Comparison of ENCODE assay signal across 8 mouse cellular contexts in the genomic region with DNA sequence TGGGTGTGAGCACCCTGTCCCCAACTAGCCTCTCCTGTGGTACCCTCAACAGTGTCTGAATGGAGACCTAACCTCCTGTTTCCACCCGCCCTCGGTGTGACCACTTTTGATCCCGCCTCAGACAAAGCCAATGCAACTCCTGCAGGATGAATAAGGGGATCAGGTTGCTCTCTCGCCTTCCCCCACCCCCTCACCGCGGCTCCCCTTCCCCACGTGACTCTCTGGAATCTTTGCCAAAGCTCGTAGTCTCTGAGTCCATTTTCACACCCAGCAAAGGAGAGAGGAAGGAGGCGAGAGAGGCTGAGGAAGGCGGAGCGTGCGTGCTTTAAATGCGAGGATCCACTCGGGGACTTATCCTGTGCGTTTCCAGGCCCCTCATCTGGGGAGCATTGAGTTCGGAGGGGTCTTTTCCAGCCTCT. TPM values are rescaled to one million over a fixed set of nuclear protein-coding genes. Genes with fewer than 3 reads are reported as not detected.
DNase-seq lines count a peak whose midpoint lies in the region; ATAC-seq and TF ChIP-seq lines count a peak whose summit lies in the region.

TSS of gene Fras1 (plus strand) at position 389 of the 419 bp plus-strand sequence.

- no peaks in the 10 kb centered on the region for H3K27me3 ChIP-seq in forebrain, embryonic 11.5 days (ENCODE audit: control insufficient read depth, insufficient read depth, low read length)
- H3K27me3 ChIP-seq in intestine, embryonic 16.5 days (replicated peaks; ENCODE audit: control insufficient read depth, insufficient read depth, low read length), result no peaks in the 10 kb centered on the region
- H3K27me3 ChIP-seq in neural tube, embryonic 13.5 days, result peaks cover 19% of the 10 kb centered on the region

- peak within 1 kb of the TSS; percentile 76 for H3K4me3 ChIP-seq in gastrocnemius, adult 2 months
- H3K4me3 ChIP-seq in forebrain, embryonic 11.5 days (ENCODE audit: low read depth, low read length), result peak within 1 kb of the TSS; percentile 60
- peak within 1 kb of the TSS; percentile 73 for H3K4me3 ChIP-seq in intestine, embryonic 16.5 days (ENCODE audit: low read length)
- H3K4me3 ChIP-seq in neural tube, embryonic 13.5 days, result peak within 1 kb of the TSS; percentile 63

- no peaks in the 10 kb centered on the region for H3K36me3 ChIP-seq in forebrain, embryonic 11.5 days (ENCODE audit: control insufficient read depth, insufficient read depth, low read length)
- no peaks in the 10 kb centered on the region for H3K36me3 ChIP-seq in intestine, embryonic 16.5 days (ENCODE audit: control insufficient read depth, insufficient read depth, low read length)
- H3K36me3 ChIP-seq in neural tube, embryonic 13.5 days, result no peaks in the 10 kb centered on the region

- intact Hi-C loops in gastrocnemius, adult 2 months (cut with DNase I), result no loop called here
- intact Hi-C loops in gastrocnemius, postnatal 36 days (cut with DNase I), result no loop called here

- peaks cover 4% of the 10 kb centered on the region; the same call in 1 of the 2 replicates for H3K4me1 ChIP-seq in forebrain, embryonic 11.5 days (replicated peaks; ENCODE audit: control insufficient read depth, insufficient read depth, low read length)
- H3K4me1 ChIP-seq in intestine, embryonic 16.5 days (ENCODE audit: control insufficient read depth, insufficient read depth, low read length), result peaks cover 21% of the 10 kb centered on the region
- H3K4me1 ChIP-seq in neural tube, embryonic 13.5 days (replicated peaks), result peaks cover 25% of the 10 kb centered on the region

- 0% methylated on average over 16 of the region's 16 CpGs for WGBS in forebrain, embryonic 11.5 days
- WGBS in intestine, embryonic 16.5 days, result under 1% methylated on average over 16 of the region's 16 CpGs
- whole genome bisulfite sequencing in neural tube, embryonic 13.5 days, result 2% methylated on average over 16 of the region's 16 CpGs

- peak within 1 kb of the TSS; percentile 75 for H3K9ac ChIP-seq in forebrain, embryonic 11.5 days (ENCODE audit: low read length)
- peak within 1 kb of the TSS; percentile 81 for H3K9ac ChIP-seq in intestine, embryonic 16.5 days (ENCODE audit: low read depth, low read length)
- H3K9ac ChIP-seq in neural tube, embryonic 13.5 days, result peak within 1 kb of the TSS; percentile 73

- ATAC-seq in forebrain, embryonic 11.5 days (replicated peaks; ENCODE audit: low FRiP score), result peak; percentile 75
- peak; percentile 30 for ATAC-seq in intestine, embryonic 16.5 days
- ATAC-seq in neural tube, embryonic 13.5 days (ENCODE audit: low read depth), result peak; percentile 74
- no peak for ATAC-seq in granulocyte monocyte progenitor cell, adult 5-6 weeks (replicated peaks; ENCODE audit: poor library complexity, severe bottlenecking)

- DNase-seq in gastrocnemius, adult 2 months, result peak; percentile 28
- DNase-seq in gastrocnemius, postnatal 36 days, result no peak
- DNase-seq in ES-CJ7 (ENCODE audit: low read depth, low spot score) (peak; percentile 74), liver (peak; percentile 17)
- DNase-seq in forebrain, embryonic 11.5 days (ENCODE audit: low spot score), result peak; percentile 85

- peak within 1 kb of the TSS; percentile 88 for H3K4me2 ChIP-seq in forebrain, embryonic 11.5 days (ENCODE audit: low read depth, low read length, severe bottlenecking)
- peak within 1 kb of the TSS; percentile 74 for H3K4me2 ChIP-seq in intestine, embryonic 16.5 days (ENCODE audit: low read depth, low read length)
- peak within 1 kb of the TSS; percentile 81 for H3K4me2 ChIP-seq in neural tube, embryonic 13.5 days

- peak within 1 kb of the TSS; percentile 29 for H3K27ac ChIP-seq in gastrocnemius, adult 2 months
- H3K27ac ChIP-seq in forebrain, embryonic 11.5 days (ENCODE audit: low read depth, low read length), result peak within 1 kb of the TSS; percentile 76
- H3K27ac ChIP-seq in intestine, embryonic 16.5 days (ENCODE audit: low read length), result peak within 1 kb of the TSS; percentile 76
- peak within 1 kb of the TSS; percentile 34 for H3K27ac ChIP-seq in neural tube, embryonic 13.5 days (replicated peaks)

- no peak for TF ChIP-seq CTCF in gastrocnemius, adult 2 months (IDR thresholded peaks at IDR 0.05)

- no peaks in the 10 kb centered on the region for H3K9me3 ChIP-seq in forebrain, embryonic 11.5 days (ENCODE audit: control insufficient read depth, low read length)
- H3K9me3 ChIP-seq in intestine, embryonic 16.5 days (ENCODE audit: control insufficient read depth, low read length), result no peaks in the 10 kb centered on the region
- no peaks in the 10 kb centered on the region for H3K9me3 ChIP-seq in neural tube, embryonic 13.5 days

RNA-seq across cellular contexts. Expression of gene Fras1, which starts in this region (rescaled TPM):
- 1 to 10 TPM; 1.8 to 2.5 TPM for total RNA-seq in gastrocnemius, adult 2 months (2021)
- total RNA-seq in gastrocnemius, postnatal 36 days (2021), result 1 to 10 TPM; 2.9 to 3.4 TPM
- polyA plus RNA-seq in forebrain, embryonic 11.5 days (2014; fragmentation: Nextera tagmentation; extraction: Ambion mirVana), result 15.7 and 18.7 TPM in 2 replicates
- 12.7 and 13.9 TPM in 2 replicates for polyA plus RNA-seq in intestine, embryonic 16.5 days (2015; fragmentation: Nextera tagmentation; extraction: Ambion mirVana)
- polyA plus RNA-seq in neural tube, embryonic 13.5 days (2015; fragmentation: Nextera tagmentation; extraction: Ambion mirVana), result 2.3 and 3.3 TPM in 2 replicates
- not detected in 2 replicates for total RNA-seq in granulocyte monocyte progenitor cell, adult 5-6 weeks (2014; fragmentation: Nextera tagmentation)
- not detected in 2 replicates for total RNA-seq in granulocyte monocyte progenitor cell, adult 5-6 weeks (2017)

Comparison
In these comparisons a context has a peak if more than half of its experiments do, and no peak if none do; other contexts are left out.
1. DNase-seq: peak in gastrocnemius, adult 2 months (single experiment), ES-CJ7 (single experiment), forebrain, embryonic 11.5 days (single experiment) and liver (single experiment); none in gastrocnemius, postnatal 36 days (0 of 2).
2. Peak in every context shown above with its lines, with median percentiles within 50 percentile points of each other: H3K27ac ChIP-seq, H3K4me3 ChIP-seq, H3K4me2 ChIP-seq and H3K9ac ChIP-seq.